Mouse (Mus musculus): ENCODE measurements around the gene Olfr90. TPM values are rescaled to one million over a fixed set of nuclear protein-coding genes. Genes with fewer than 3 reads are reported as not detected.

Olfr90 gene
- polyA plus RNA-seq (2012; fragmentation: generic; extraction: Trizol): not detected

DNA sequence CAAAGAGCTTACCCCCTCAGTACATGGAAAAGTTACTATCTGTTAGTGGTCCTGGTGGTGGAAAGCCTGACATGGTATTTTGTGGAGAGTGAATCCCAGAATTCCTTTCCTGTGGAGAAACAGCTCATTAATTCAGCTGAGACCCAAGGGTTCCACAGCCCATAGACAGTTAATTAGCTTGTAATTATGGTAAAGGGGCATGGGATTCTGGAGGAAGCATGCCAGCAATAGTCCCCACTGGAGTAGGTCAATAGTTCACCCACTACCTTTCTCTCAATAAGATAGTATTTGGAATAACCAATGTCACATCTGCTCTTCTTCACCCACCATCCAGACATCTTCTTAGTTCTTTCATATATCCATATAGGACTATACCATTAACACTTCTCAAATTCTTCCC lies at the start of gene Olfr90:
Gene Olfr90 (minus strand): TSS at position 101 of the 400 bp plus-strand sequence.

DNA sequence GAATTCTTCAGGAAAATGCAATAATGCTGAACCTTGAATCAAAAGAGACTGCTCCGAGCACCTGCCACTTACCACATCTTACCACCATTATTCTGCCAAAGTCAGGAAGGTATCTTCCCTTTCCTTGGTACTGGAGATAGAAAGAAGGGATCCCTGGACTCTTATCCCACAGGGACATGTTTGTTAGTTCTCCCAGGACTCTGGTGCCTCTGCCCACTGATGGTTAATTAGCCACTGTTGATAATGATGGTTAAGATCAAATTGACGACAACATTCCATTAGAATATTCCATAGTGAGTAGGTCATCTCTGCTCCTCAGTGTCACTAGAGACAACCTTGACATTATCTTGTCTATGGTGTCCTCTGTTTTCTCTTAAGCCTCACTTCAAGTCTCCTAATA lies 31.7 kb upstream of the Olfr90 start, which contains the start of gene Olfr92:
Gene Olfr92 (minus strand): TSS at position 101 of the 400 bp plus-strand sequence.

DNA sequence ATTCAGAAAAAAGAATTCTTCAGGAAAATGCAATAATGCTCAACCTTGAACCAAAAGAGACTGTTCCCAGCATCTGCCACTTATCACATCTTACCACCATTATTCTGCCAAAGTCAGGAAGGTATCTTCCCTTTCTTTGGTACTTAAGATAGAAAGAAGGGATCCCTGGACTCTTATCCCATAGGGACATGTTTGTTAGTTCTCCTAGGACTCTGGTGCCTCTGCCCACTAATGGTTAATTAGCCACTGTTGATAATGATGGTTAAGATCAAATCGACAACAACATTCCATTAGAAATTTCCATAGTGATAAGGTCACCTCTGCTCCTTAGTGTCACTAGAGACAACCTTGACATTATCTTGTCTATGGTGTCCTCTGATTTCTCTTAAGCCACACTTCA lies 9.9 kb upstream of the Olfr90 start, which contains the start of gene Olfr91:
Gene Olfr91 (minus strand): TSS at position 101 of the 400 bp plus-strand sequence.

DNA sequence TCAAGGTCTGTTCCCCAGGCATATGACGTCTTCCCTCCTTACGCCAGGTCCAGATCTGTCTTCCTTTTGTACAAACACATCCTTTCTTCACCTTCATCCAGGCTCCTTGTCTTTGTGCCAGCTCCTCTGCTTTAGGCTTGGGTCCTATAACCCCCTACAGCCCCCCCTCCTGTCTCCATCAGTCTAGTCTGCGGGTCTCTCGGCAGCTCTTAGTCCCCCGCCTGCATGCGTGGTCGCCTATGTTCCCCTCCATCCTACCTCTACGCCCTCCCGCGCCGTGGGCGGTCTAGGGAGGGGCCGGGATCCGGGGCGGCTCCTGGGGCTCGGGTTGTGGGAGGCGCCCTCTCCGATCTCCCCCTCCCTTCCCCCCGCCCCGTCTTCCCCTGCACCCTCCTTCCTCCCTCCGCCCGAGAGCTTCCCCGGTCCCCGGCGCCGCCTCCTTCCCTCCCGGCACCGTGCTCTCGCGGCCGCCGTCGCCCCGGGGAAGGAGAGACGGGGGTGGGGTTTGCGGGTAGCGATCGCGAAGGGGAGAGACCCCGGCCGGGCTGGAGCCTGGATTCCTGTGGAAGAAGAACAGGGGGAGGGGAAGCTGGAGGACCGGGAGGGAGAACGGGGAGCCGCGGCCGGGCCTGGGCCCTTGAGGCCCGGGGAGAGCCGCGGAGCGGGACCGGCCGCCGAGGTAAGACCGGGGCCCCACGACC lies 42.5 kb downstream of the Olfr90 start, which contains the start of gene Gabbr1:
Gene Gabbr1 (plus strand): TSS at position 356 of the 701 bp plus-strand sequence.

Other genes with a start within 250 kb of the Olfr90 start
- not detected for gene Trim15, start 221.3 kb downstream of the Olfr90 start, polyA plus RNA-seq (2012; fragmentation: generic; extraction: Trizol)
- under 1 TPM in 1 of 2 experiments, not detected in 1; 0.01 TPM for gene Trim10, start 218.9 kb downstream of the Olfr90 start, polyA plus RNA-seq (2012; fragmentation: generic; extraction: Trizol)
- not detected for gene Trim40, start 198.4 kb downstream of the Olfr90 start, polyA plus RNA-seq (2012; fragmentation: generic; extraction: Trizol)
- not detected for gene Trim31, start 190.4 kb downstream of the Olfr90 start, polyA plus RNA-seq (2012; fragmentation: generic; extraction: Trizol)
- under 1 TPM; 0.05 to 0.08 TPM for gene Rnf39, start 145.6 kb downstream of the Olfr90 start, polyA plus RNA-seq (2012; fragmentation: generic; extraction: Trizol)
- 100 to 1,000 TPM; 197 to 372 TPM for gene Ppp1r11, start 136.8 kb downstream of the Olfr90 start, polyA plus RNA-seq (2012; fragmentation: generic; extraction: Trizol)
- gene Znrd1, start 129.9 kb downstream of the Olfr90 start, polyA plus RNA-seq (2012; fragmentation: generic; extraction: Trizol): 100 to 1,000 TPM in 1 of 2 experiments, 10 to 100 TPM in 1; 84.4 to 119 TPM
- 1 to 10 TPM in 1 of 2 experiments, under 1 TPM in 1; 0.77 to 7.1 TPM for gene Znrd1as, start 129.9 kb downstream of the Olfr90 start, polyA plus RNA-seq (2012; fragmentation: generic; extraction: Trizol)
- not detected for gene 2410137M14Rik, start 107.3 kb downstream of the Olfr90 start, polyA plus RNA-seq (2012; fragmentation: generic; extraction: Trizol)
- under 1 TPM in 1 of 2 experiments, not detected in 1; 0.40 TPM for gene H2-M5, start 99.0 kb downstream of the Olfr90 start, polyA plus RNA-seq (2012; fragmentation: generic; extraction: Trizol)
- gene Zfp57, start 87.3 kb downstream of the Olfr90 start, polyA plus RNA-seq (2012; fragmentation: generic; extraction: Trizol): 1 to 10 TPM; 4.6 to 6.5 TPM
- gene Mog, start 65.1 kb downstream of the Olfr90 start, polyA plus RNA-seq (2012; fragmentation: generic; extraction: Trizol): under 1 TPM in 1 of 2 experiments, not detected in 1; 0.04 TPM
- gene Gabbr1, start 42.5 kb downstream of the Olfr90 start, polyA plus RNA-seq (2012; fragmentation: generic; extraction: Trizol): 10 to 100 TPM in 1 of 2 experiments, 1 to 10 TPM in 1; 2.5 to 13.3 TPM
- not detected for gene Olfr91, start 9.8 kb upstream of the Olfr90 start, polyA plus RNA-seq (2012; fragmentation: generic; extraction: Trizol)
- gene Olfr92, start 31.6 kb upstream of the Olfr90 start, polyA plus RNA-seq (2012; fragmentation: generic; extraction: Trizol): not detected
- gene Olfr93, start 73.0 kb upstream of the Olfr90 start, polyA plus RNA-seq (2012; fragmentation: generic; extraction: Trizol): not detected
- under 1 TPM in 1 of 2 experiments, not detected in 1; 0.34 TPM for gene Ubd, start 105.4 kb upstream of the Olfr90 start, polyA plus RNA-seq (2012; fragmentation: generic; extraction: Trizol)
- gene Olfr94, start 112.5 kb upstream of the Olfr90 start, polyA plus RNA-seq (2012; fragmentation: generic; extraction: Trizol): not detected
- gene Olfr95, start 124.6 kb upstream of the Olfr90 start, polyA plus RNA-seq (2012; fragmentation: generic; extraction: Trizol): not detected
- gene Olfr96, start 131.6 kb upstream of the Olfr90 start, polyA plus RNA-seq (2012; fragmentation: generic; extraction: Trizol): not detected
- gene Olfr97, start 148.8 kb upstream of the Olfr90 start, polyA plus RNA-seq (2012; fragmentation: generic; extraction: Trizol): not detected
- not detected for gene Olfr98, start 175.2 kb upstream of the Olfr90 start, polyA plus RNA-seq (2012; fragmentation: generic; extraction: Trizol)
- gene H2-M3, start 181.7 kb upstream of the Olfr90 start, polyA plus RNA-seq (2012; fragmentation: generic; extraction: Trizol): 1 to 10 TPM in 1 of 2 experiments, under 1 TPM in 1; 0.35 to 4.0 TPM
- gene Olfr99, start 195.0 kb upstream of the Olfr90 start, polyA plus RNA-seq (2012; fragmentation: generic; extraction: Trizol): not detected
- not detected for gene Olfr101, start 215.8 kb upstream of the Olfr90 start, polyA plus RNA-seq (2012; fragmentation: generic; extraction: Trizol)
- not detected for gene Olfr102, start 228.6 kb upstream of the Olfr90 start, polyA plus RNA-seq (2012; fragmentation: generic; extraction: Trizol)